Mouse (Mus musculus) intestine, embryonic 16.5 days (tissue): ENCODE measurements around the gene Pbx1. TPM values are rescaled to one million over a fixed set of nuclear protein-coding genes. Genes with fewer than 3 reads are reported as not detected.

Experiments
- ATAC-seq: fragments of 200-750 bp; cut with Nextera tagmentation; 2 replicates; pipeline ENCODE4 v1.8.0; 2017; ENCODE audit warnings: moderate TSS enrichment, moderate library complexity
- H3K27ac ChIP-seq: fragments of 300-500 bp; sonication (generic); 2 replicates; pipeline ENCODE4 v1.5.1; 2014; ENCODE audit warnings: mild to moderate bottlenecking, low read length
- H3K27me3 ChIP-seq: fragments of 300-500 bp; sonication (generic); replicated peaks from 2 replicates; pipeline ENCODE4 v1.6.1; 2014; ENCODE audit warnings: low read length, control low read depth, mixed read lengths; ENCODE audit not compliant: control insufficient read depth, insufficient read depth
- H3K36me3 ChIP-seq: fragments of 300-500 bp; sonication (generic); 2 replicates; pipeline ENCODE4 v1.6.1; 2014; ENCODE audit warnings: low read length, control low read depth; ENCODE audit not compliant: control insufficient read depth, insufficient read depth
- H3K4me1 ChIP-seq: fragments of 300-500 bp; sonication (generic); 2 replicates; pipeline ENCODE4 v1.6.1; 2014; ENCODE audit warnings: low read length, control low read depth, mixed read lengths; ENCODE audit not compliant: control insufficient read depth, insufficient read depth
- H3K4me2 ChIP-seq: fragments of 300-500 bp; sonication (generic); 2 replicates; pipeline ENCODE4 v1.6.1; 2014; ENCODE audit warnings: low read depth, low read length, control low read depth
- H3K4me3 ChIP-seq: fragments of 300-500 bp; sonication (generic); 2 replicates; pipeline ENCODE4 v1.5.1; 2014; ENCODE audit warnings: mild to moderate bottlenecking, low read length
- H3K9ac ChIP-seq: fragments of 300-500 bp; sonication (generic); 2 replicates; pipeline ENCODE4 v1.6.1; 2014; ENCODE audit warnings: low read depth, low read length
- H3K9me3 ChIP-seq: fragments of 300-500 bp; sonication (generic); 2 replicates; pipeline ENCODE4 v1.6.1; 2016; ENCODE audit warnings: low read length, control low read depth; ENCODE audit not compliant: control insufficient read depth
- WGBS: fragments of 180-500 bp; shearing (Covaris S2); extraction: QIAGEN DNeasy Blood & Tissue Kit; methylation state at CpG from one replicate; pipeline ENCODE4 v1.1.7; 2014; 5-methylcytosine and 5-hydroxymethylcytosine counted together
- polyA plus RNA-seq: library from polyadenylated mRNA; unstranded; fragments of >200 nt; fragmentation: Nextera tagmentation; extraction: Ambion mirVana; gene quantifications from 2 replicates; pipeline ENCODE4 v1.2.1, GENCODE M21; 2015

Gene Pbx1
- polyA plus RNA-seq, 1 experiment from 2014 or later, result 17.2 TPM

DNA sequence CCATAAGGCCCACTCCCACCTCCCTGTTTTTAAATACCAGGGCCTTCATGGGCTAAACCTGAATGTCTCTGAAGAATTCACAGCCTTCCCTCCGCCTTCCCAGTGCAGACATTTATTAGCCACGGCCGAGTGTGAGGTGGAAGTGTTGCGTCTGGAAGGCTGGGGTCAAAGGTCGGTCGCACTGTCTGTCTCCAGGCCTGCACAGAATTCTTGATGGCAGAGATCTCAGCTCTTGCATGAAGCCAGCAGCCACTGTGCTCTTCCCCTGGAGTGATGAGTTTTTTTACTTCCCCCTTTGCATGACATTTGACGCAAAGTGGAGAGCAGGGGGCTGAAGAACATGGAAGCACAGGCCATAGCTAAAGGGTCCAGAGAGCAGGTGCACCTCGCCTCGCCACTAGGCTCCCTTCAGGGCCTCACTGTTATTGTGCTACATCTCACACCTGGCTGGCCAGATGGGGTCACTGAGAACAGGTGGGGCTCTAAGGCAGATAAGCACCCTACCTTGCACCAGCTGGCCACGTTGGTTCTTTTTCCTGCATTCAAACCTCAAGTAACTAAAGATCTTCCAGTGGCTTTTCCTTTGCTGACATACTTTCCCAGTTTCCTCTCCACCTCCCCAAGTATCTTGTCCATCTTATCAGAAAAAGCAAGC lies 143.1 kb downstream of the Pbx1 start:
- H3K4me2 ChIP-seq, result no peak overlapping the region

DNA sequence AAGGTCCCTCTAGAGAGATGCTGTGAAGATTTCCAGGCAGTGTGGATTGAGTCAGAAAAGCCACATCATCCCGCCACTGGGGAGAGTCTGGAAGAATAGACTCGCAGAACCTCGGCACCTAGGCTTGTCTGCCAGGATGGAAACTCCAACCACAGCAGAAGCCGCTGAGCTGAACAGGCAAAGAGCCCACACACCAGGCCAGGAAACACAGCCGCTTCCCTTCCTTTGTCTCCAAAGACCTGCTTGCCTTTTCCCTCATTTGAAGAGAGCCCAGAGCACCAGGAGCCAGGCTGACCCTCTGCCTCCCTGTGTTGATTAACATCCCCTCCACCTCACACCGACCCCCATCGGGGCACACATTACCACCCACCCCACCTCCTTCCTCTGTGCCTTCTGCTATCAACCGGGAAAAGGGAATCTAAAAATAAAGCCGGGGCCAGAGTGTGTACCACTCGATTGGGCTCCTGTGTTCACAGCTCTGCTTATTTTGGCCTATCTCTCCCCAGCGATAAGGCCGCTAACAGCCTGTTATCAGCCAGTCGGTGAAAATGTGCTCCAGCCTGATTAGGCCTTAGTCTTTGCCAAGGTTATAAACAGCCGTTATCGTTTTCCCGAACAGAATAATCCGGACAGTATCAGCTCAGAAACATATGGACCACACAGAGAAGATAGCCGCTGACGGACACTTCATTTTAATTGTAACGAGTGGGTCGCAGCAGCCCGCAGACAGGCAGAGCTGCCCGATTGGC lies 144.1 kb downstream of the Pbx1 start:
- no peaks in the 10 kb centered on the region for H3K27me3 ChIP-seq
- no peak overlapping the region for H3K4me2 ChIP-seq
- no peak overlapping the region for H3K9ac ChIP-seq
- 29% methylated on average over 23 of the region's 23 CpGs for WGBS
- no peaks in the 10 kb centered on the region for H3K9me3 ChIP-seq
- H3K27ac ChIP-seq, result peak overlapping the region; percentile 46
- no peaks in the 10 kb centered on the region for H3K36me3 ChIP-seq
- H3K4me3 ChIP-seq, result no peak overlapping the region
- peak; percentile 81 for ATAC-seq
- H3K4me1 ChIP-seq, result peaks cover 32% of the 10 kb centered on the region

More for the DNA sequence above, 143.1 kb downstream of the Pbx1 start:
- Histone ChIP-seq H3K27ac (peak overlapping the region; percentile 49; the same call in 1 of the 2 replicates), H3K9me3 (no peaks in the 10 kb centered on the region), H3K4me1 (peaks cover 30% of the 10 kb centered on the region), H3K36me3 (no peaks in the 10 kb centered on the region), H3K9ac (no peak overlapping the region), H3K4me3 (no peak overlapping the region), H3K27me3 (no peaks in the 10 kb centered on the region)
- ATAC-seq, result peak; percentile 79
- WGBS, result 45% methylated on average over 10 of the region's 10 CpGs

DNA sequence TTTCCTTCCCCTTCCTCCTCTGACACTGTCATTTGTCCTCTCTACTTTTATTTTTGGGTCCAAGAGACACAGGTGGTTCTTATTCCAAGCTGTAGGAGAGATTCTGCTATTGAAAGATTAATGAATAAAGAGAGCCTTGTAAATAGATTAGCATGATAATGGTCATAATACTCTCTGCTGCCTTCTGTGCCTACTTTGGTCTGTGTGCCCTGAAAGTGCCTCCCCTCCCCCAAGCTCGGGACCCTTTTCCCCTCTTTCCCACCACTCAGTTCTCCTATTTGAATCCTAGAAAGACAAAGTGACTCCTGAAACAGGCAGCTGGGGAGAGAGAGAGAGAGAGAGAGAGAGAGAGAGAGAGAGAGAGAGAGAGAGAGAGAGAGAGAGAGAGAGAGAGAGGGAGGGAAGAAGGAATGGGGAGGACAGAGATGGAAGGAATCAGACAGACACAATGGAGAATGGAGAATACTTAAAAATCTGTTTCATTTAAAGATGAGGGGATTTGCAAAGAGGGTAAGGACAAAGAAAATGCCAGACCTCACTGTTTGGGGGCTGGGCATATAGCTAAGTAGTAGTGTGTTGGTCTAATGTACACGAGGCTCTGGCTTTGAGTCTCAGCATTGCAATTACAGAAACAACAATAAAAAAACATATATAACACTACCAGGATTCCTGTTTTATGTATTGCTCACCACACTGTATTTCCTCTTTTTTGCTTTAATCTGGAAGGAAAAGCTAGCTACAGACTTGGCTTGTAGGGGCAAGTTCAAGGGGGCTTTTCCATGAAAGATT lies 145.0 kb downstream of the Pbx1 start:
- Histone ChIP-seq H3K4me1 (peaks cover 32% of the 10 kb centered on the region), H3K36me3 (no peaks in the 10 kb centered on the region), H3K9ac (no peak overlapping the region), H3K9me3 (no peaks in the 10 kb centered on the region), H3K27me3 (no peaks in the 10 kb centered on the region), H3K27ac (no peak overlapping the region), H3K4me2 (no peak overlapping the region), H3K4me3 (no peak overlapping the region)
- no peak for ATAC-seq
- 64% methylated on average over 2 of the region's 2 CpGs for WGBS

DNA sequence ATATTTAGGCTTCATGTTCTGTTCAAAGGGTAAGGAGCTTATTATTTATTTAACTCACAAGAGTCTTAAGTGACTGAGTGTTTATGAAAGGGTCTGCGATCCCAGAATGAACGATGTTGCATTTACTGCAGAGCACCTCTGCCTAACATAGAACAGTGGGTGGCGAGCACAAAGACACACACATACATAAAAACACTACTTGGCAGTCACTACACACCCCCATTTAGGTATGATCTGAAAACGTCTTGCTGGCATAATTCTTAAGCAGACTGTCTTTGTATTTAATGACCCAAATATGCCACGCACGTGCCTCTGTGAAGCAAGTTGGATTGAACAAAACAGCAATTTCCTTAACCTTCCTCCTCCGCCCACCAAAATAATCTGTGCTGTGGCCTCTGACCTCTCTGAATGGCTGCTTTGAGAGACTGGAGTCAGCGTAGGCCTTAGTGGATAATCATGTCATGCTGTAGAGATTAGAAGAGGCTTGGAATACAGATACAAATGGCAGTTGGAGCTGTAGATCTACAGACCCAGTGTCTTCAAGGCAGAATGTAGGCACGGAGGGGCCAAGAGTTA lies 147.4 kb downstream of the Pbx1 start:
- peaks cover 23% of the 10 kb centered on the region for H3K4me1 ChIP-seq
- H3K4me3 ChIP-seq, result no peak overlapping the region
- no peak for ATAC-seq
- H3K27me3 ChIP-seq, result no peaks in the 10 kb centered on the region
- no peaks in the 10 kb centered on the region for H3K36me3 ChIP-seq
- no peak overlapping the region for H3K9ac ChIP-seq
- H3K9me3 ChIP-seq, result no peaks in the 10 kb centered on the region
- no peak overlapping the region for H3K4me2 ChIP-seq
- H3K27ac ChIP-seq, result no peak overlapping the region
- WGBS, result 51% methylated on average over 9 of the region's 9 CpGs

DNA sequence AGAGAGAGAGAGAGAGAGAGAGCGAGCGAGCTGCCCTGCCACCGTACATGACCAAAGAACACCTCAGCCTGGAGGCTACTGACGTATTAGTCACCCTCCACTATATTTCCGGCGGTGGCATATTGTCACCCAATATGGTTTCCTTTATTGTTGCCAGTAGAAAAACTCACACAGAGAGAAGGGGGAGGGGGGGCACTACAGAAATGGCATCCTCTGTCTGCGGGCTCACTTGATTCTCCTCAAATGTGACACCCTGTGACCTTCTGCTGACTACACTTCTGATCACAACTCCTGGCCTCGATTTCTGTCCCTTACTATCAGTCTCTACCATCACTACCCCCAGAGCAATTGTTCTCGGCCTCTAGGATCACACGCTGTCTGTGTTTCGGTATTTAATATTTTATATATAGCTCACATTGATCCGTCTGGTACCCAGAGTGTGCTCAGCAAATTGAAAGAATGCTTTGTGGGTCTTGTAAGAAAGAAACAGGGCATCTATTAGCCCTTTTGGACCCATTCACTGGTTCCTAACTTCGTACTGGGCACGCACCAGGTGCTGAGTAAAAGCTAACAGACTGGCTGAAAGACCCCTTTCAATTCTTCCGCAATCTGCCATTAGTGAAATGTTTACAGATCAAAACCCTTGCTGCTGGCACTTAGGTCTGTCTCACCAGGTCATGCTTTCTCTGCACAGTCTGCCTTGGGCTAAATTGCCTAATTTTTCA lies 148.1 kb downstream of the Pbx1 start:
- Histone ChIP-seq H3K4me1 (peaks cover 20% of the 10 kb centered on the region), H3K36me3 (no peaks in the 10 kb centered on the region), H3K27ac (no peak overlapping the region), H3K9me3 (no peaks in the 10 kb centered on the region), H3K4me2 (no peak overlapping the region), H3K27me3 (no peaks in the 10 kb centered on the region), H3K9ac (no peak overlapping the region), H3K4me3 (no peak overlapping the region)
- 68% methylated on average over 15 of the region's 15 CpGs for WGBS
- ATAC-seq, result no peak

DNA sequence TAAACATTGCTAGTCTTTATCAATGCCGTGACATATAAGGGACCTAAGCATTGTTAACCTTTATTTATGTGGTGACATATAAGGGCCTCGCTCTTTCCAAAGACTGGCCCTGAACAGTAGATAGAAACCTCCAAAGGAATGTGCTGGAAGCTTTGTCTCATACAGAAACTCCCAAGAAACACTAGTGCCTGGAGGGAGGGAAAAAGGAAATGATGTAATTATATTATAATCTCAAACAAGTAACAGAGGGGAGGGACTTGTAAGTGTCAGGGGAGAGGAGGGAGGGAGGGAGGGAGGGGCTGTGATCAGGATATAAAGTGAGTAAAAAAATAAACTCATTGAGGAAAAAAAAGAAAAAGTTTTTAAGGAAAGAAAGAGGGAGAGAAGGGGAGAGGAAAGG lies 148.6 kb downstream of the Pbx1 start:
- ATAC-seq, result no peak
- no peak overlapping the region for H3K27ac ChIP-seq
- H3K4me3 ChIP-seq, result no peak overlapping the region
- no peaks in the 10 kb centered on the region for H3K36me3 ChIP-seq
- H3K4me2 ChIP-seq, result no peak overlapping the region
- H3K9ac ChIP-seq, result no peak overlapping the region
- WGBS, result 73% methylated on average over 2 of the region's 2 CpGs
- H3K27me3 ChIP-seq, result no peaks in the 10 kb centered on the region
- peaks cover 14% of the 10 kb centered on the region for H3K4me1 ChIP-seq
- H3K9me3 ChIP-seq, result no peaks in the 10 kb centered on the region

DNA sequence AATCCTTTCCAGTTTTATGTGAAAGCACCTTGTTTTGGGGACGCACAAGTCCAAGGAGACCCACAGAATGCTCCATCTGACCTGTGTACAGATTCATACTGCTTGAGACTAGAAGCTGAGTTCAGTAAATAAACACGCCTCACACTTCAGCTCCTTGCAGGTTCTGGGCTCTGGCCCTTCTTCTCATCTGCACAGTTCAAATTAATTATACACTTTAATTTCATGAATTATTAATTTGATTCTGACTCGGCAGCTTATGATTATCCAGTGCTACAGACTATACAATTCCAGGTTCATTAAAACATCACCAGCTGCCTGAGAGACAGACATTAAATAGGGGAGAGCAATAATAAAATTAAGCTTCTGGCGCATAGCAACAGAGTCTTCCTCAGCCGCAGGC lies 156.4 kb downstream of the Pbx1 start:
- Histone ChIP-seq H3K9ac (no peak overlapping the region), H3K4me1 (no peaks in the 10 kb centered on the region), H3K27ac (no peak overlapping the region), H3K9me3 (no peaks in the 10 kb centered on the region), H3K4me2 (no peak overlapping the region), H3K27me3 (no peaks in the 10 kb centered on the region), H3K4me3 (no peak overlapping the region), H3K36me3 (no peaks in the 10 kb centered on the region)
- 69% methylated on average over 5 of the region's 5 CpGs for WGBS
- ATAC-seq, result no peak

DNA sequence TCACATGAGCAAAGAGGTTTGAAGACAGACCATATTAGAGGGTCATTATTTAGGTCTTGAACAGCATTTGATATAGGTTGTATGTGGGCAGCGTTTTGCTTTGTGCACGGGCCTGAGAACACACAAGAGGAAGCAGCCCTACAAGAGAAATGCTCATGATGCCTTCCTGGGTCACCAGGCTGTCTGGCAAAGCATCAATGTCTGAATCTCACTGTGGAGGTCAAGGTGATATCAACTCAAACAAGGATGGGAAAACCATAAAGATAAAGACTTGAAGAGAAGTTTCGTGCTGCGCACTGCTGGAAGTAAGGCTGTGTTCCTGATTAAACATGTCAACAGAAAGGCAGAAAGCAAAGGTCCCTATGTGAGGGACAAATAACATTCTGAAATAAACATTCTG lies 157.8 kb downstream of the Pbx1 start:
- Histone ChIP-seq H3K36me3 (no peaks in the 10 kb centered on the region), H3K4me3 (no peak overlapping the region), H3K27me3 (no peaks in the 10 kb centered on the region), H3K27ac (no peak overlapping the region), H3K9ac (no peak overlapping the region), H3K4me1 (no peaks in the 10 kb centered on the region), H3K9me3 (no peaks in the 10 kb centered on the region), H3K4me2 (no peak overlapping the region)
- WGBS, result 91% methylated on average over 4 of the region's 4 CpGs
- no peak for ATAC-seq

DNA sequence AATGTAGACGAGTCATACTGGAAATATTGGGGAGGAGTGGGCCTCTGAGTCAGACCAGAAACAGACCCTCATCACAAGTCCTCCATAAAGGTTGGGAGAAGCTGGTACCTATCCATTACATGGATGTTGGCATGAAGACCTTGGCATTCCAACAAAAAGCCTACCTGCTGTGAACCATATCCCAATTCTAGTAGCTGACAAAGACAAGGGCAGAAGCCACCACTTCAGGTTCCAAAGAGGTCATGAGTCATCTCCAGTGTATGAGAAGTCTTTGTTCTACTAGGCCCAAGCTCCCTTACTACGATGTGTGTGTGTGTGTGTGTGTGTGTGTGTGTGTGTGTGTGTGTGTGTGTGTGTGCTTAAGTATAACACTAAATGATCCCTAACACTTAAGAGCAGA lies 160.0 kb downstream of the Pbx1 start:
- H3K27ac ChIP-seq, result no peak overlapping the region

More for the DNA sequence above, 160.0 kb downstream of the Pbx1 start:
- WGBS, result 76% methylated on average over 2 of the region's 2 CpGs
- Histone ChIP-seq H3K4me2 (no peak overlapping the region), H3K9me3 (no peaks in the 10 kb centered on the region), H3K9ac (no peak overlapping the region), H3K4me1 (no peaks in the 10 kb centered on the region), H3K36me3 (no peaks in the 10 kb centered on the region), H3K4me3 (no peak overlapping the region), H3K27me3 (no peaks in the 10 kb centered on the region)
- no peak for ATAC-seq
